Mouse (Mus musculus) urinary bladder, postnatal 36 days (tissue): ENCODE results near the gene Gm20388.
"Not testable (repeated sequence)": the region's sequence is repeated elsewhere in the genome, so short reads cannot be mapped to it uniquely, and the experiment has no call there.

Experiments used
- DNase-seq, 2 experiments: peaks; one replicate each; pipeline ENCODE4 v3.0.0; 2022; ENCODE audit warnings: low spot score in 2 of 2, mixed read lengths in 1 of 2

Gm20388 gene

GRCm38 (mm10) chr8:124156324-124156723 lies 4245.7 kb downstream of the Gm20388 start:
- DNase-seq: no peak

GRCm38 (mm10) chr8:124161683-124162082 lies 4251.0 kb downstream of the Gm20388 start:
- DNase-seq: no peak

- DNase-seq: no peak
These were observed 4252.6 kb downstream of the Gm20388 start for GRCm38 (mm10) chr8:124163258-124163657.

- DNase-seq: no peak
These were observed 4259.1 kb downstream of the Gm20388 start for GRCm38 (mm10) chr8:124169749-124170148.

GRCm38 (mm10) chr8:124170671-124171070 lies 4260.0 kb downstream of the Gm20388 start:
- DNase-seq: no peak

GRCm38 (mm10) chr8:124171557-124172528 lies 4261.2 kb downstream of the Gm20388 start:
- DNase-seq: peak in 1 of 2 experiments; percentile 14

- DNase-seq: no peak
These were observed 4263.0 kb downstream of the Gm20388 start for GRCm38 (mm10) chr8:124173688-124174087.

- no peak for DNase-seq
These were observed 4265.5 kb downstream of the Gm20388 start for GRCm38 (mm10) chr8:124176133-124176532.

GRCm38 (mm10) chr8:124177092-124177491 lies 4266.5 kb downstream of the Gm20388 start:
- DNase-seq: not testable (repeated sequence)

GRCm38 (mm10) chr8:124180681-124181445 lies 4270.2 kb downstream of the Gm20388 start:
- DNase-seq: no peak

GRCm38 (mm10) chr8:124181751-124182150 lies 4271.1 kb downstream of the Gm20388 start:
- DNase-seq: no peak

- peak in 1 of 2 experiments; percentile 44 for DNase-seq
These were observed 4271.6 kb downstream of the Gm20388 start for GRCm38 (mm10) chr8:124182224-124182623.

- no peak for DNase-seq
These were observed 4273.4 kb downstream of the Gm20388 start for GRCm38 (mm10) chr8:124184078-124184477.

- DNase-seq: no peak
These were observed 4273.9 kb downstream of the Gm20388 start for GRCm38 (mm10) chr8:124184507-124184906.

GRCm38 (mm10) chr8:124185081-124185480 lies 4274.4 kb downstream of the Gm20388 start:
- DNase-seq: no peak

- DNase-seq: no peak
These were observed 4279.7 kb downstream of the Gm20388 start for GRCm38 (mm10) chr8:124190388-124190787.

GRCm38 (mm10) chr8:124192242-124192641 lies 4281.6 kb downstream of the Gm20388 start:
- DNase-seq: no peak

GRCm38 (mm10) chr8:124192976-124193375 lies 4282.3 kb downstream of the Gm20388 start:
- DNase-seq: peak in 1 of 2 experiments; percentile 60

- DNase-seq: no peak
These were observed 4283.4 kb downstream of the Gm20388 start for GRCm38 (mm10) chr8:124193992-124194391.

- DNase-seq: peak in 1 of 2 experiments; percentile 36
These were observed 4285.6 kb downstream of the Gm20388 start for GRCm38 (mm10) chr8:124196195-124196594.

- no peak for DNase-seq
These were observed 4286.2 kb downstream of the Gm20388 start for GRCm38 (mm10) chr8:124196797-124197196.

GRCm38 (mm10) chr8:124198230-124198629 lies 4287.6 kb downstream of the Gm20388 start:
- no peak for DNase-seq
